Mouse (Mus musculus) heart, adult 2 months (tissue): Measurements from ENCODE around the gene St6galnac5. TPM values are rescaled to one million over a fixed set of nuclear protein-coding genes. Genes with fewer than 3 reads are reported as not detected.

Experiments used
- DNase-seq, 2 experiments: peaks; one replicate each; pipeline ENCODE4 v3.0.0; 2021
- H3K27ac ChIP-seq: fragments of 200-600 bp; 2 replicates; pipeline ENCODE4 v1.8.1; 2022
- H3K27me3 ChIP-seq: fragments of 200-500 bp; 2 replicates; pipeline ENCODE4 v1.6.1; 2012; ENCODE audit warnings: mild to moderate bottlenecking, low read length, inconsistent platforms, mixed read lengths; ENCODE audit not compliant: control insufficient read depth, insufficient read depth
- H3K36me3 ChIP-seq: fragments of 200-500 bp; 2 replicates; pipeline ENCODE4 v1.6.1; 2012; ENCODE audit warnings: low read length, inconsistent platforms; ENCODE audit not compliant: control insufficient read depth, insufficient read depth
- H3K4me1 ChIP-seq: fragments of 200-500 bp; 2 replicates; pipeline ENCODE4 v1.6.1; 2011; ENCODE audit warnings: low read length; ENCODE audit not compliant: control insufficient read depth, insufficient read depth
- H3K4me3 ChIP-seq: fragments of 200-600 bp; 2 replicates; pipeline ENCODE4 v1.8.1; 2022
- H3K79me2 ChIP-seq: fragments of 200-500 bp; replicated peaks from 2 replicates; pipeline ENCODE4 v1.6.1; 2012; ENCODE audit warnings: mild to moderate bottlenecking, inconsistent platforms, low read length, moderate library complexity, mixed read lengths; ENCODE audit not compliant: control insufficient read depth, insufficient read depth
- H3K9ac ChIP-seq: fragments of 200-500 bp; 2 replicates; pipeline ENCODE4 v1.6.1; 2012; ENCODE audit warnings: low read depth, mild to moderate bottlenecking, control low read depth, inconsistent platforms, low read length, mixed read lengths
- CTCF ChIP-seq: fragments of 200-600 bp; IDR thresholded peaks from 2 replicates; pipeline ENCODE4 v1.8.1; 2022; ENCODE audit warnings: antibody characterized with exemption, mild to moderate bottlenecking, moderate library complexity
- EP300 ChIP-seq: fragments of 200-500 bp; IDR thresholded peaks from 2 replicates; pipeline ENCODE4 v1.6.1; 2011; ENCODE audit warnings: low read depth, low read length, control low read depth; ENCODE audit not compliant: insufficient read depth
- POLR2A ChIP-seq: fragments of 200-500 bp; IDR thresholded peaks from 2 replicates; pipeline ENCODE4 v1.6.1; 2011; ENCODE audit warnings: mild to moderate bottlenecking, low read depth, low read length, control low read depth; ENCODE audit not compliant: insufficient read depth
- WGBS: fragments of 180-500 bp; shearing (Covaris S2); methylation state at CpG from one replicate; pipeline ENCODE4 v1.1.7; 2018; 5-methylcytosine and 5-hydroxymethylcytosine counted together
- intact Hi-C: fragments of 180-260 bp; cut with DNase I; formaldehyde crosslinking; loops from one replicate; pipeline ENCODE4 v1.15.1; 2025
- polyA plus RNA-seq: library from polyadenylated mRNA; depleted of rRNA; stranded (reverse); fragments of >200 nt; gene quantifications from 2 replicates; pipeline ENCODE4 v1.2.3, GENCODE M21; 2012
- total RNA-seq, 2 experiments: library from RNA; stranded (reverse); gene quantifications; 2 replicates each; pipeline ENCODE4 v1.2.3; 2021

Gene St6galnac5
- total and polyA plus RNA-seq, 3 experiments: 0.08 TPM; not detected in 2

GRCm38 (mm10) chr3:152855006-152855614 is 126.9 kb downstream of the St6galnac5 start:
- Histone ChIP-seq H3K79me2 (no peaks in the 10 kb centered on the region), H3K4me1 (no peaks in the 10 kb centered on the region), H3K27me3 (no peaks in the 10 kb centered on the region), H3K9ac (no peak overlapping the region), H3K36me3 (no peaks in the 10 kb centered on the region), H3K4me3 (no peak overlapping the region), H3K27ac (no peak overlapping the region)
- no peak for DNase-seq
- 67% methylated on average over 12 of the region's 12 CpGs for WGBS
- no peak for TF ChIP-seq CTCF
- no peak for TF ChIP-seq EP300
- no peak for TF ChIP-seq POLR2A
- intact Hi-C loops: no loop called here

GRCm38 (mm10) chr3:152843925-152844324 is 138.1 kb downstream of the St6galnac5 start:
- no peaks in the 10 kb centered on the region for H3K36me3 ChIP-seq
- no peak overlapping the region for H3K4me3 ChIP-seq
- no peaks in the 10 kb centered on the region for H3K27me3 ChIP-seq
- DNase-seq: no peak
- H3K9ac ChIP-seq: no peak overlapping the region
- TF ChIP-seq CTCF (no peak), EP300 (no peak), POLR2A (no peak)
- no peaks in the 10 kb centered on the region for H3K79me2 ChIP-seq
- no peak overlapping the region for H3K27ac ChIP-seq
- H3K4me1 ChIP-seq: no peaks in the 10 kb centered on the region
- intact Hi-C loops: no loop called here

- Histone ChIP-seq H3K4me3 (no peak overlapping the region), H3K79me2 (no peaks in the 10 kb centered on the region), H3K27me3 (no peaks in the 10 kb centered on the region), H3K27ac (no peak overlapping the region), H3K36me3 (no peaks in the 10 kb centered on the region), H3K4me1 (no peaks in the 10 kb centered on the region), H3K9ac (no peak overlapping the region)
- WGBS: 71% methylated on average over 3 of the region's 3 CpGs
- intact Hi-C loops: no loop called here
- TF ChIP-seq EP300 (no peak), POLR2A (no peak), CTCF (no peak)
- DNase-seq: no peak
Observed at GRCm38 (mm10) chr3:152842648-152843047, 139.4 kb downstream of the St6galnac5 start.

- Histone ChIP-seq H3K79me2 (no peaks in the 10 kb centered on the region), H3K27me3 (no peaks in the 10 kb centered on the region), H3K36me3 (no peaks in the 10 kb centered on the region), H3K27ac (no peak overlapping the region), H3K4me3 (no peak overlapping the region), H3K4me1 (no peaks in the 10 kb centered on the region), H3K9ac (no peak overlapping the region)
- TF ChIP-seq EP300: no peak
- 79% methylated on average over 6 of the region's 6 CpGs for WGBS
- intact Hi-C loops: no loop called here
- no peak for DNase-seq
Observed at GRCm38 (mm10) chr3:152841264-152841663, 140.8 kb downstream of the St6galnac5 start.

GRCm38 (mm10) chr3:152837938-152838337 is 144.1 kb downstream of the St6galnac5 start:
- H3K36me3 ChIP-seq: no peaks in the 10 kb centered on the region
- TF ChIP-seq CTCF (no peak), POLR2A (no peak)
- H3K27me3 ChIP-seq: no peaks in the 10 kb centered on the region
- WGBS: 62% methylated on average over 1 of the region's 1 CpGs
- H3K4me3 ChIP-seq: no peak overlapping the region
- no peak overlapping the region for H3K27ac ChIP-seq
- H3K4me1 ChIP-seq: no peaks in the 10 kb centered on the region
- no peak for DNase-seq
- H3K9ac ChIP-seq: no peak overlapping the region
- no peaks in the 10 kb centered on the region for H3K79me2 ChIP-seq
- intact Hi-C loops: no loop called here

GRCm38 (mm10) chr3:152837407-152837806 is 144.6 kb downstream of the St6galnac5 start:
- no peaks in the 10 kb centered on the region for H3K36me3 ChIP-seq
- 53% methylated on average over 2 of the region's 2 CpGs for WGBS
- no peak overlapping the region for H3K27ac ChIP-seq
- intact Hi-C loops: no loop called here
- H3K27me3 ChIP-seq: no peaks in the 10 kb centered on the region
- no peak overlapping the region for H3K9ac ChIP-seq
- TF ChIP-seq CTCF (no peak), POLR2A (no peak), EP300 (no peak)
- DNase-seq: no peak
- no peaks in the 10 kb centered on the region for H3K79me2 ChIP-seq
- H3K4me3 ChIP-seq: no peak overlapping the region
- no peaks in the 10 kb centered on the region for H3K4me1 ChIP-seq
